Comparison of ENCODE assay signal across 8 mouse cellular contexts in the genomic region with DNA sequence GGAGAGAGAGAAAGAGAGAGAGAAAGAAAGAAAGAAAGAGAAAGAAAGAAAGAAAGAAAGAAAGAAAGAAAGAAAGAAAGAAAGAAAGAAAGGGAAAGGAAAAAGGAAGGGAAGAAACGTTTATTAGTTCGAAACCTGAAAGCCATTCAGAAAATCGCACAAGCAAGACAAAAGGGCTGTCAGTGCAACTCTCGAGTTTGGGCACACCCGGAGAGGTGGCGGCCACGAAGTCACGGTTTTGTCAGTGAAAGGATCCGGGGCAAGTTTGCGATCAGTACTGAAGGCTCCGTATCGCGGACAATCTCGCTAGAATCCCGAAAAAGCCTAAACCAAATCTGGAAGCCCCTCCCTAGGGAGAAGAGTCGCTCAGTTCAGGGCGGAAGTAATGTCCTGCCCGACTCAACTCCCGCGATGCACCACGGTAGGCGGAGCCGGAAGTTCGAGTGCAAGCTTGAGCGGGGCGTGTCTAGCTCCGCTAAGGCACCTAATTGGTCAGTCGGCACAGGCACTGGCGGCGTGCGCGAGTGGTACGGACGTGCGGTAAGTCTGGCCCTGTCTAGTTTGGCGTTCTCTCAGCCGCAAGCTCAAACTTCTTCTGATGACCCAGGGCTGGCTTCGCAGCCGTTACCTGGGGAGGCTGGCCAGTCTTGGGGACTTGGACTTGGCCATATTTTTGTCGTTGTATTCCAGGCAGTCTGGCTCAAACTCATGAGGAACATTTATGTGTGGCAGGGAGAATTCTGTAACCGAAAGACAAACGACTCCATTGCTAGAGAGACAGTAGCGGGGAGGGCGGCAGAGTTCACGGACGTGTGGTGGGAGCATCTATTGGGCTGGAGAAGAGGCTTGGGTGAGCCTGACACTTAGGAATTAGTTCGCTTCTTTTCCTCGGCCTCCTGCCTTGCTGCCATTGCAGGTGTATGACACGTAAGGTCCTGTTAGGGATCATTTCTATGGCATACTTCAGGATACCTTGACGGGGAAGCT. TPM values are rescaled to one million over a fixed set of nuclear protein-coding genes. Genes with fewer than 3 reads are reported as not detected.
DNase-seq lines count a peak whose midpoint lies in the region; ATAC-seq and TF ChIP-seq lines count a peak whose summit lies in the region.

Snupn (plus strand) TSS at position 465 of the 987 bp plus-strand sequence.

- peaks cover 3% of the 10 kb centered on the region; the same call in 1 of the 2 replicates for H3K36me3 ChIP-seq in heart, embryonic 12.5 days
- no peaks in the 10 kb centered on the region for H3K36me3 ChIP-seq in kidney, postnatal 0 days (ENCODE audit: insufficient read depth, low read length)
- H3K36me3 ChIP-seq in liver, embryonic 11.5 days (ENCODE audit: control insufficient read depth, insufficient read depth, low read length) = 0 out of 2 replicates have a peak, but pooled peaks cover 1% of the 10 kb centered on the region
- H3K36me3 ChIP-seq in stomach, embryonic 14.5 days (ENCODE audit: control insufficient read depth, insufficient read depth, low read length) = no peaks in the 10 kb centered on the region

- 0 out of 2 replicates have a peak, but pooled peaks have one; percentile 15 for TF ChIP-seq CTCF in kidney, postnatal 0 days (IDR thresholded peaks at IDR 0.05; ENCODE audit: low read depth)

- WGBS in heart, embryonic 12.5 days = under 1% methylated on average over 50 of the region's 50 CpGs
- under 1% methylated on average over 50 of the region's 50 CpGs for WGBS in kidney, postnatal 0 days
- WGBS in liver, embryonic 11.5 days = under 1% methylated on average over 50 of the region's 50 CpGs
- under 1% methylated on average over 50 of the region's 50 CpGs for WGBS in stomach, embryonic 14.5 days

- H3K9me3 ChIP-seq in heart, embryonic 12.5 days (replicated peaks) = no peaks in the 10 kb centered on the region
- no peaks in the 10 kb centered on the region for H3K9me3 ChIP-seq in kidney, postnatal 0 days (replicated peaks; ENCODE audit: low read length)
- no peaks in the 10 kb centered on the region for H3K9me3 ChIP-seq in liver, embryonic 11.5 days (ENCODE audit: control insufficient read depth, low read length)
- no peaks in the 10 kb centered on the region for H3K9me3 ChIP-seq in stomach, embryonic 14.5 days (ENCODE audit: control insufficient read depth, low read depth, low read length)

- H3K27ac ChIP-seq in heart, embryonic 12.5 days (ENCODE audit: poor library complexity, severe bottlenecking) = peak within 1 kb of the TSS; percentile 89
- peak within 1 kb of the TSS; percentile 90 for H3K27ac ChIP-seq in kidney, postnatal 0 days
- H3K27ac ChIP-seq in liver, embryonic 11.5 days (ENCODE audit: low read depth, low read length) = peak within 1 kb of the TSS; percentile 83
- peak within 1 kb of the TSS; percentile 74 for H3K27ac ChIP-seq in stomach, embryonic 14.5 days (ENCODE audit: low read length)

- peak; percentile 98 for DNase-seq in CD4-positive helper T cell, adult 2 months (ENCODE audit: low read depth, low spot score)
- peak; percentile 94 for DNase-seq in brain, embryonic 18.5 days (ENCODE audit: low read depth, low spot score)
- DNase-seq in kidney, postnatal 0 days (ENCODE audit: low spot score) = peak; percentile 99
- peak; percentile 94 for DNase-seq in liver, embryonic 11.5 days (ENCODE audit: low spot score)
- peak; percentile 97 for DNase-seq in naive thymus-derived CD4-positive, alpha-beta T cell, adult 2 months (ENCODE audit: low read depth)

- H3K4me1 ChIP-seq in heart, embryonic 12.5 days (replicated peaks) = peaks cover 12% of the 10 kb centered on the region
- peaks cover 5% of the 10 kb centered on the region; the same call in 1 of the 2 replicates for H3K4me1 ChIP-seq in kidney, postnatal 0 days (replicated peaks; ENCODE audit: insufficient read depth, low read length)
- H3K4me1 ChIP-seq in liver, embryonic 11.5 days (replicated peaks; ENCODE audit: control insufficient read depth, insufficient read depth, low read length) = peaks cover 5% of the 10 kb centered on the region; the same call in 1 of the 2 replicates
- no peaks in the 10 kb centered on the region for H3K4me1 ChIP-seq in stomach, embryonic 14.5 days (ENCODE audit: control insufficient read depth, insufficient read depth, low read length)

- peak within 1 kb of the TSS; percentile 92 for H3K9ac ChIP-seq in heart, embryonic 12.5 days
- H3K9ac ChIP-seq in kidney, postnatal 0 days (ENCODE audit: low read depth, low read length) = peak within 1 kb of the TSS; percentile 76
- H3K9ac ChIP-seq in liver, embryonic 11.5 days (ENCODE audit: low read depth, low read length) = peak within 1 kb of the TSS; percentile 74
- peak within 1 kb of the TSS; percentile 47 for H3K9ac ChIP-seq in stomach, embryonic 14.5 days (replicated peaks; ENCODE audit: low read depth, low read length)

- H3K27me3 ChIP-seq in heart, embryonic 12.5 days (replicated peaks) = no peaks in the 10 kb centered on the region
- H3K27me3 ChIP-seq in kidney, postnatal 0 days (ENCODE audit: insufficient read depth, low read length) = no peaks in the 10 kb centered on the region
- no peaks in the 10 kb centered on the region for H3K27me3 ChIP-seq in liver, embryonic 11.5 days (replicated peaks; ENCODE audit: control insufficient read depth, insufficient read depth, low read length)
- H3K27me3 ChIP-seq in stomach, embryonic 14.5 days (ENCODE audit: control insufficient read depth, insufficient read depth, low read length) = no peaks in the 10 kb centered on the region

- peak within 1 kb of the TSS; percentile 96 for H3K4me2 ChIP-seq in heart, embryonic 12.5 days
- H3K4me2 ChIP-seq in kidney, postnatal 0 days (ENCODE audit: low read length) = peak within 1 kb of the TSS; percentile 72
- peak within 1 kb of the TSS; percentile 69 for H3K4me2 ChIP-seq in liver, embryonic 11.5 days
- H3K4me2 ChIP-seq in stomach, embryonic 14.5 days (replicated peaks; ENCODE audit: low read depth, low read length) = peak within 1 kb of the TSS; percentile 71

- peak; percentile 100 for ATAC-seq in erythroid progenitor cell, adult 5-6 weeks (replicated peaks; ENCODE audit: low FRiP score, poor library complexity, severe bottlenecking)
- peak; percentile 100 for ATAC-seq in heart, embryonic 12.5 days (ENCODE audit: insufficient number of reproducible peaks, low FRiP score)
- peak; percentile 99 for ATAC-seq in kidney, postnatal 0 days (replicated peaks; ENCODE audit: low FRiP score, low read depth)
- ATAC-seq in liver, embryonic 11.5 days (replicated peaks; ENCODE audit: low FRiP score) = peak; percentile 100
- peak; percentile 99 for ATAC-seq in stomach, embryonic 14.5 days (ENCODE audit: insufficient number of reproducible peaks, insufficient read depth, low FRiP score, low read depth)

- H3K4me3 ChIP-seq in heart, embryonic 12.5 days = peak within 1 kb of the TSS; percentile 84
- H3K4me3 ChIP-seq in kidney, postnatal 0 days (replicated peaks; ENCODE audit: low read depth, low read length) = peak within 1 kb of the TSS; percentile 58
- H3K4me3 ChIP-seq in liver, embryonic 11.5 days (ENCODE audit: low read depth, low read length) = peak within 1 kb of the TSS; percentile 67
- peak within 1 kb of the TSS; percentile 55 for H3K4me3 ChIP-seq in stomach, embryonic 14.5 days (ENCODE audit: low read depth, low read length)

RNA-seq across cellular contexts. Expression of gene Snupn, which starts in this region (rescaled TPM):
- total RNA-seq in erythroid progenitor cell, adult 5-6 weeks (2015; ENCODE audit: low replicate concordance) = 1.8 and 8.8 TPM in 2 replicates
- 2.8 TPM in 1 of 2 replicates, not detected in the other for total RNA-seq in erythroid progenitor cell, adult 5-6 weeks (2017; ENCODE audit: low replicate concordance)
- polyA plus RNA-seq in heart, embryonic 12.5 days (2016; fragmentation: Nextera tagmentation; extraction: Ambion mirVana) = 16.7 and 17.4 TPM in 2 replicates
- polyA plus RNA-seq in kidney, postnatal 0 days (2015; fragmentation: Nextera tagmentation; extraction: Ambion mirVana) = 19.3 and 20.6 TPM in 2 replicates
- polyA plus RNA-seq in liver, embryonic 11.5 days (2014; fragmentation: Nextera tagmentation; extraction: Ambion mirVana) = 21.7 and 22.6 TPM in 2 replicates
- polyA plus RNA-seq in stomach, embryonic 14.5 days (2014; fragmentation: Nextera tagmentation; extraction: Ambion mirVana) = 19.5 and 21.9 TPM in 2 replicates

Comparison
In these comparisons a context has a peak if more than half of its experiments do, and no peak if none do; other contexts are left out.
1. Peak in every context shown above with its lines: DNase-seq, ATAC-seq, H3K4me3 ChIP-seq and H3K27ac ChIP-seq.